Mouse (Mus musculus): ENCODE data around the gene B4galt5.

DNA sequence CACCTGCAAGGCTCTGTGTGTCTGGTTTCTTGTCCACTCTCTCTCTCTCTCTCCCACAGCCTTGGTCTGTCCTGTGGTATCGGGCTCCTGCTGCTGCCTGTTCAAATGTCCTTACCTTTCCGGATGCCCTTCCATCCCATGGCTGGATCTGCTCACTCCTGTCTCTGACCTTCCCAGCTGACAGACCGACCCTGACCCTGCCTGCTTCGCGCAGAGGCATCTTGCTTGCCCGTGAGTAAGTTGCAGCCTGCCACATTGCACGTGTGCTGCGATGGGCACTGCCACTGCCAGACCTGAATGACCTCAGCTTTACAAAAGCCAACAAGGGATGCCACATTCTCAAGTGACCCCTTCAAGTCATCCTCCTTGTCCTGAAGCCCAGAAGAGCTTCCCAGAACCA, 27.6 kb downstream of the B4galt5 start:
- TF ChIP-seq EP300 (IDR thresholded peaks at IDR 0.05; ENCODE audit: low read depth) (no peak), CTCF (IDR thresholded peaks at IDR 0.05; ENCODE audit: low read depth) (no peak)

Measured in liver, postnatal 0 days (tissue).